Mouse (Mus musculus): ENCODE data around the gene Pilrb2.
"Not testable (repeated sequence)": the region's sequence is repeated elsewhere in the genome, so short reads cannot be mapped to it uniquely, and the experiment has no call there.

- not testable (repeated sequence) for TF ChIP-seq EP300 (IDR thresholded peaks at IDR 0.05; ENCODE audit: low read depth in 1 of 2, low read length in 2 of 2); ZMIZ1 (IDR thresholded peaks at IDR 0.05; ENCODE audit: low read depth, low read length)
Observed at GRCm38 (mm10) chr5:137872381-137872702, 727 bp upstream of the Pilrb2 start.
